Mouse (Mus musculus) MEL (cell line): ENCODE data around the gene Mta1. TPM values are rescaled to one million over a fixed set of nuclear protein-coding genes. Genes with fewer than 3 reads are reported as not detected.

Experiments
- DNase-seq: peaks from one replicate; pipeline ENCODE4 v3.0.0; 2011; ENCODE audit warnings: low read depth, low spot score
- H3K27ac ChIP-seq: 2 replicates; pipeline ENCODE4 v1.5.1; 2012; ENCODE audit warnings: low read depth, mild to moderate bottlenecking, control low read depth, low read length, moderate library complexity; ENCODE audit not compliant: control insufficient read depth
- H3K27me3 ChIP-seq, 2 experiments: fragments of 150-350 bp in 1 of 2; sonication (generic) in 1 of 2; 2 replicates each; pipeline ENCODE4 v1.6.1; 2012; ENCODE audit warnings: low read length in 2 of 2, mild to moderate bottlenecking in 2 of 2, improper control_type of control experiment in 1 of 2, moderate library complexity in 1 of 2; ENCODE audit not compliant: insufficient read depth in 2 of 2, control insufficient read depth in 1 of 2
- H3K36me3 ChIP-seq, 2 experiments: 2 replicates each; pipeline ENCODE4 v1.6.1; 2012 to 2014; ENCODE audit warnings: low read length in 2 of 2, improper control_type of control experiment in 1 of 2, inconsistent platforms in 1 of 2, mild to moderate bottlenecking in 1 of 2; ENCODE audit not compliant: insufficient read depth in 2 of 2, control insufficient read depth in 1 of 2
- H3K4me1 ChIP-seq, 2 experiments: fragments of 150-350 bp in 1 of 2; sonication (generic) in 1 of 2; 2 replicates each; pipeline ENCODE4 v1.6.1; 2012; ENCODE audit warnings: low read length in 2 of 2, improper control_type of control experiment in 1 of 2, mild to moderate bottlenecking in 1 of 2; ENCODE audit not compliant: insufficient read depth in 2 of 2, control insufficient read depth in 1 of 2
- H3K4me3 ChIP-seq, 2 experiments: fragments of 150-350 bp in 1 of 2; sonication (generic) in 1 of 2; 2 replicates each; pipeline ENCODE4 v1.5.1; 2012; ENCODE audit warnings: low read depth in 2 of 2, low read length in 2 of 2, mild to moderate bottlenecking in 2 of 2, moderate library complexity in 2 of 2, control low read depth in 1 of 2, improper control_type of control experiment in 1 of 2; ENCODE audit not compliant: control insufficient read depth in 1 of 2, insufficient read depth in 1 of 2
- H3K79me2 ChIP-seq: 2 replicates; pipeline ENCODE4 v1.6.1; 2012; ENCODE audit warnings: mild to moderate bottlenecking, low read length, moderate library complexity; ENCODE audit not compliant: control insufficient read depth, poor library complexity, insufficient read depth
- H3K9ac ChIP-seq: 2 replicates; pipeline ENCODE4 v1.6.1; 2012; ENCODE audit warnings: low read depth, mild to moderate bottlenecking, control low read depth, low read length, moderate library complexity; ENCODE audit not compliant: control insufficient read depth, poor library complexity, severe bottlenecking
- H3K9me3 ChIP-seq: fragments of 150-350 bp; sonication (generic); replicated peaks from 2 replicates; pipeline ENCODE4 v1.6.1; 2012; ENCODE audit warnings: mild to moderate bottlenecking, low read length, improper control_type of control experiment, moderate library complexity; ENCODE audit not compliant: insufficient read depth
- BHLHE40 ChIP-seq: IDR thresholded peaks from 2 replicates; pipeline ENCODE4 v1.6.1; 2012; ENCODE audit warnings: low read depth, mild to moderate bottlenecking, inconsistent platforms, low read length, improper control_type of control experiment, borderline replicate concordance
- CHD2 ChIP-seq: IDR thresholded peaks from 2 replicates; pipeline ENCODE4 v1.6.1; 2011; ENCODE audit warnings: low read length, improper control_type of control experiment
- E2F4 ChIP-seq: IDR thresholded peaks from 2 replicates; pipeline ENCODE4 v1.6.1; 2011; ENCODE audit warnings: low read depth, low read length, improper control_type of control experiment, borderline replicate concordance
- EP300 ChIP-seq, 2 experiments: IDR thresholded peaks; 2 replicates each; pipeline ENCODE4 v1.6.1; 2011; ENCODE audit warnings: improper control_type of control experiment in 2 of 2, low read length in 2 of 2, low read depth in 1 of 2, mild to moderate bottlenecking in 1 of 2
- GABPA ChIP-seq: IDR thresholded peaks from 2 replicates; pipeline ENCODE4 v1.6.1; 2012; ENCODE audit warnings: low read depth, mild to moderate bottlenecking, inconsistent platforms, low read length, improper control_type of control experiment, moderate library complexity
- GATA1 ChIP-seq: IDR thresholded peaks from 2 replicates; pipeline ENCODE4 v1.6.1; 2011; ENCODE audit warnings: low read depth, low read length, improper control_type of control experiment
- JUND ChIP-seq: IDR thresholded peaks from 2 replicates; pipeline ENCODE4 v1.6.1; 2011; ENCODE audit warnings: low read depth, mild to moderate bottlenecking, improper control_type of control experiment, low read length
- KAT2A ChIP-seq: conservative IDR thresholded peaks from 2 replicates; pipeline ENCODE4 v1.6.1; 2012; ENCODE audit warnings: low read depth, low read length, improper control_type of control experiment, inconsistent platforms
- MAX ChIP-seq: IDR thresholded peaks from 2 replicates; pipeline ENCODE4 v1.6.1; 2011; ENCODE audit warnings: low read length, improper control_type of control experiment
- MAZ ChIP-seq: IDR thresholded peaks from 2 replicates; pipeline ENCODE4 v1.6.1; 2012; ENCODE audit warnings: low read depth, mild to moderate bottlenecking, inconsistent platforms, low read length, improper control_type of control experiment
- MEF2A ChIP-seq: IDR thresholded peaks from 2 replicates; pipeline ENCODE4 v1.6.1; 2014; ENCODE audit warnings: low read depth, mild to moderate bottlenecking, inconsistent platforms, low read length, improper control_type of control experiment; ENCODE audit not compliant: poor library complexity, insufficient replicate concordance, severe bottlenecking; ENCODE audit errors: extremely low read depth
- MXI1 ChIP-seq: IDR thresholded peaks from 2 replicates; pipeline ENCODE4 v1.6.1; 2011; ENCODE audit warnings: mild to moderate bottlenecking, low read depth, low read length, improper control_type of control experiment
- MYB ChIP-seq: IDR thresholded peaks from 2 replicates; pipeline ENCODE4 v1.6.1; 2011; ENCODE audit warnings: mild to moderate bottlenecking, low read depth, low read length, improper control_type of control experiment
- MYC ChIP-seq: IDR thresholded peaks from 2 replicates; pipeline ENCODE4 v1.6.1; 2011; ENCODE audit warnings: low read depth, mild to moderate bottlenecking, low read length, improper control_type of control experiment, moderate library complexity
- POLR2AphosphoS2 ChIP-seq: IDR thresholded peaks from 2 replicates; pipeline ENCODE4 v1.6.1; 2011; ENCODE audit warnings: low read length, improper control_type of control experiment
- POLR2AphosphoS5 ChIP-seq: IDR thresholded peaks from 2 replicates; pipeline ENCODE4 v1.6.1; 2012; ENCODE audit warnings: low read depth, borderline replicate concordance, mild to moderate bottlenecking, inconsistent platforms, low read length, moderate library complexity, mixed read lengths
- RAD21 ChIP-seq: IDR thresholded peaks from 2 replicates; pipeline ENCODE4 v1.6.1; 2011; ENCODE audit warnings: mild to moderate bottlenecking, low read depth, low read length, improper control_type of control experiment
- TAL1 ChIP-seq: IDR thresholded peaks from 2 replicates; pipeline ENCODE4 v1.6.1; 2012; ENCODE audit warnings: mild to moderate bottlenecking, inconsistent platforms, low read length, moderate library complexity, mixed read lengths
- UBTF ChIP-seq: IDR thresholded peaks from 2 replicates; pipeline ENCODE4 v1.6.1; 2012; ENCODE audit warnings: low read depth, mild to moderate bottlenecking, inconsistent platforms, low read length, improper control_type of control experiment, moderate library complexity, borderline replicate concordance; ENCODE audit not compliant: insufficient read depth
- ZC3H11A ChIP-seq: IDR thresholded peaks from 2 replicates; pipeline ENCODE4 v1.6.1; 2012; ENCODE audit warnings: low read depth, mild to moderate bottlenecking, inconsistent platforms, low read length, improper control_type of control experiment
- ZKSCAN1 ChIP-seq: IDR thresholded peaks from 2 replicates; pipeline ENCODE4 v1.6.1; 2012; ENCODE audit warnings: low read depth, mild to moderate bottlenecking, inconsistent platforms, low read length, improper control_type of control experiment, moderate library complexity
- ZMIZ1 ChIP-seq: IDR thresholded peaks from 2 replicates; pipeline ENCODE4 v1.6.1; 2012; ENCODE audit warnings: low read depth, mild to moderate bottlenecking, inconsistent platforms, low read length, improper control_type of control experiment, moderate library complexity
- polyA plus RNA-seq, 2 experiments: library from polyadenylated mRNA; stranded (reverse) in 1 of 2; unstranded in 1 of 2; fragments of >175 nt in 1 of 2; fragments of >200 nt in 1 of 2; gene quantifications; 2 replicates each; pipeline versions ENCODE4 v1.2.1 to v1.2.4; 2012; ENCODE audit warnings: low replicate concordance in 2 of 2, low read depth in 1 of 2; ENCODE audit not compliant: insufficient read length in 2 of 2, insufficient read depth in 1 of 2, missing spikeins in 1 of 2
- total RNA-seq: library from RNA; depleted of rRNA; stranded (reverse); fragments of 300-350 nt; gene quantifications from 2 replicates; pipeline ENCODE4 v1.2.3, GENCODE M21; 2012

The Mta1 gene
- total and polyA plus RNA-seq, 3 experiments = 69.0 to 410 (median 99.5) TPM

- no peak overlapping the region for H3K27ac ChIP-seq
- TF ChIP-seq POLR2AphosphoS2 (no peak), MEF2A (no peak), TAL1 (no peak), JUND (no peak), MXI1 (no peak), MYC (no peak), MAX (no peak), GABPA (no peak), RAD21 (no peak), BHLHE40 (no peak), ZMIZ1 (no peak), UBTF (no peak), E2F4 (no peak), MAZ (no peak), EP300 (IDR thresholded peaks at IDR 0.05; ENCODE audit: low read depth in 1 of 2, low read length in 2 of 2) (no peak), MYB (no peak), CHD2 (no peak), ZKSCAN1 (no peak), GATA1 (no peak), ZC3H11A (no peak)
- peaks cover 0 to 43% of the 10 kb centered on the region in 2 experiments; a peak in 2 of 4 replicates for H3K36me3 ChIP-seq
- no peaks in the 10 kb centered on the region for H3K79me2 ChIP-seq
- no peak overlapping the region for H3K4me3 ChIP-seq
- DNase-seq = no peak
- no peak overlapping the region for H3K9ac ChIP-seq
- no peaks in the 10 kb centered on the region for H3K4me1 ChIP-seq
- H3K27me3 ChIP-seq = no peaks in the 10 kb centered on the region
- H3K9me3 ChIP-seq = no peaks in the 10 kb centered on the region
Measured at GRCm38 (mm10) chr12:113133260-113133659, 35.2 kb downstream of the Mta1 start.

GRCm38 (mm10) chr12:113133861-113134403 lies 35.9 kb downstream of the Mta1 start:
- H3K36me3 ChIP-seq = peaks cover 0 to 40% of the 10 kb centered on the region in 2 experiments; a peak in 2 of 4 replicates
- H3K9me3 ChIP-seq = no peaks in the 10 kb centered on the region
- no peaks in the 10 kb centered on the region for H3K4me1 ChIP-seq
- no peaks in the 10 kb centered on the region for H3K79me2 ChIP-seq
- no peak overlapping the region for H3K9ac ChIP-seq
- no peak for DNase-seq
- H3K27me3 ChIP-seq = no peaks in the 10 kb centered on the region
- no peak for TF ChIP-seq KAT2A
- no peak; the same call in 1 of the 2 replicates for TF ChIP-seq POLR2AphosphoS5
- no peak for TF ChIP-seq GABPA
- no peak for TF ChIP-seq GATA1
- H3K27ac ChIP-seq = no peak overlapping the region
- H3K4me3 ChIP-seq = no peak overlapping the region
